Mouse (Mus musculus): ENCODE results near the gene Entpd3. TPM values are rescaled to one million over a fixed set of nuclear protein-coding genes. Genes with fewer than 3 reads are reported as not detected.

The Entpd3 gene
- polyA plus RNA-seq, 1 experiment, result 6.0 TPM

Other genes starting within 250 kb of the Entpd3 start
- 27.7 and 30.2 TPM in 2 replicates for gene Myrip, start 238.3 kb upstream of the Entpd3 start, polyA plus RNA-seq (2012; rRNA removed)
- 150 and 166 TPM in 2 replicates for gene Eif1b, start 47.6 kb upstream of the Entpd3 start, polyA plus RNA-seq (2012; rRNA removed)
- 303 and 382 TPM in 2 replicates for gene Rpl14, start 31.6 kb downstream of the Entpd3 start, polyA plus RNA-seq (2012; rRNA removed)